Mouse (Mus musculus) mammary gland, adult 2 months (tissue): ENCODE results near the gene Blmh. TPM values are rescaled to one million over a fixed set of nuclear protein-coding genes. Genes with fewer than 3 reads are reported as not detected.

Experiments used
- polyA plus RNA-seq: library from polyadenylated mRNA; depleted of rRNA; stranded (reverse); fragments of >200 nt; gene quantifications from 2 replicates; pipeline ENCODE4 v1.2.3, GENCODE M21; 2012; ENCODE audit warnings: low replicate concordance; rRNA removed

The Blmh gene
- 8.1 and 13.7 TPM in 2 replicates for polyA plus RNA-seq

GRCm38 (mm10) chr11:76924759-76925236, at the start of gene Blmh:
Gene Blmh, plus strand, starts transcription at chr11:76924809.

GRCm38 (mm10) chr11:76901579-76902361, 22.8 kb upstream of the Blmh start, which contains the start of gene Tmigd1:
Gene Tmigd1, plus strand, starts transcription at chr11:76902159.

DNA sequence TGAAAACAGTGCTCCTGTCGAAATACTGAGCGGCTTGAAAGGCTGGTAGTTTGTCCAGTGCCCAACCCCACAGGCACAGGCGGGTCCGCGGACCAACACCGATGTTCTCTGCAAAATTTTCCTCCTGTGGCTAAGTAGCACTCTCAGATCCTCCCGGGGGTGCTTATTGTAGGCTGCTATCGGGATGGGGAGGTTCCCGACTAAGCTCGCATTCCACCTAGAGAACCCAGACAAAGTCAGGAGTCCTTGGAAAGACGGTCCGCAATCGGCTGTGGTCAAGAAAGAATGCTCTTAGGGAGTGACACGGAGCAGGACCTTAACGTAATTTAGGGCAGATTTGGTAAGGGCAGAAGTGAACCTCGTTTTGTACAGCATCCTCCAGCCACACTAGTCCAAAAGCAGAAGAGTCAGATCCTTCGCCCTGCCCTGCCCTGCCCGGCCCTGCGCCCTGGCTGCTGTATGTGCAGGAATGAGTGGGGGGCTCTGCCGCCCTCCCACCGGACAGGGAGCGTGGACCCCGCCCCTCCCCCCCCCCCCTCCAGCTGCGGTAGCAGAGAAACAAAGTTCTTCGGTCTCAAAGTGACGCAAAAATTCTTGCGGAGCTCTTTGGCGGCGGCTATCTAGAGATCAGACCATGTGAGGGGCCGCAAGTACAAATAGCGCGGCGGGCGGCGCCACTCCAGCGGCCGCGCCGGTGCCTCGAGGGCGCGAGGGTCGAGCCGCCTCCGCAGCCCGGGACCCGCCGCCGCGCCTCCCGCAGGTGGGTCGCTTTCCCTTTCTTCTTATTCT, 73.5 kb downstream of the Blmh start, which contains the start of gene Slc6a4:
Gene Slc6a4 (plus strand): TSS at position 688 of the 789 bp plus-strand sequence.

Other genes starting within 250 kb of the Blmh start
- 38.7 and 44.2 TPM in 2 replicates for gene Trarg1, start 245.0 kb upstream of the Blmh start, polyA plus RNA-seq
- gene Gosr1, start 161.2 kb upstream of the Blmh start, polyA plus RNA-seq = 15.2 and 23.7 TPM in 2 replicates
- 22.9 and 33.1 TPM in 2 replicates for gene Cpd, start 77.8 kb upstream of the Blmh start, polyA plus RNA-seq
- 0.32 TPM in 2 replicates for gene Tmigd1, start 22.6 kb upstream of the Blmh start, polyA plus RNA-seq
- 1.9 and 4.9 TPM in 2 replicates for gene Slc6a4, start 73.8 kb downstream of the Blmh start, polyA plus RNA-seq
- 0.22 and 0.83 TPM in 2 replicates for gene Nsrp1, start 153.6 kb downstream of the Blmh start, polyA plus RNA-seq